Mouse (Mus musculus) 3134 (cell line): ENCODE results near the gene B3galnt2.
"Not testable (repeated sequence)": the region's sequence is repeated elsewhere in the genome, so short reads cannot be mapped to it uniquely, and the experiment has no call there.

Source experiments
- DNase-seq: peaks from one replicate; pipeline ENCODE4 v3.0.0-alpha.2; 2011; ENCODE audit warnings: low spot score; ENCODE audit not compliant: insufficient read length; ENCODE audit errors: extremely low read depth

The B3galnt2 gene

GRCm38 (mm10) chr13:14004999-14005398 lies 50.7 kb downstream of the B3galnt2 start:
- DNase-seq: no peak

GRCm38 (mm10) chr13:14006056-14006455 lies 51.8 kb downstream of the B3galnt2 start:
- DNase-seq: no peak

GRCm38 (mm10) chr13:14011454-14011995 lies 57.3 kb downstream of the B3galnt2 start:
- no peak for DNase-seq

- DNase-seq: no peak
Observed at GRCm38 (mm10) chr13:14014001-14014400, 59.7 kb downstream of the B3galnt2 start.

- no peak for DNase-seq
Observed at GRCm38 (mm10) chr13:14014540-14014939, 60.3 kb downstream of the B3galnt2 start.

- DNase-seq: no peak
Observed at GRCm38 (mm10) chr13:14015609-14016008, 61.3 kb downstream of the B3galnt2 start.

- no peak for DNase-seq
Observed at GRCm38 (mm10) chr13:14018283-14018682, 64.0 kb downstream of the B3galnt2 start.

GRCm38 (mm10) chr13:14018852-14019251 lies 64.6 kb downstream of the B3galnt2 start:
- no peak for DNase-seq

- not testable (repeated sequence) for DNase-seq
Observed at GRCm38 (mm10) chr13:14021417-14021816, 67.1 kb downstream of the B3galnt2 start.

GRCm38 (mm10) chr13:14025554-14025953 lies 71.3 kb downstream of the B3galnt2 start:
- no peak for DNase-seq

GRCm38 (mm10) chr13:14026154-14026820 lies 72.0 kb downstream of the B3galnt2 start:
- no peak for DNase-seq

- DNase-seq: no peak
Observed at GRCm38 (mm10) chr13:14033309-14034072, 79.2 kb downstream of the B3galnt2 start.

GRCm38 (mm10) chr13:14034073-14034348 lies 79.7 kb downstream of the B3galnt2 start:
- peak; percentile 18 for DNase-seq

GRCm38 (mm10) chr13:14035352-14035751 lies 81.1 kb downstream of the B3galnt2 start:
- DNase-seq: not testable (repeated sequence)

GRCm38 (mm10) chr13:14035875-14036630 lies 81.8 kb downstream of the B3galnt2 start:
- no peak for DNase-seq

- DNase-seq: no peak
Observed at GRCm38 (mm10) chr13:14038911-14039291, 84.6 kb downstream of the B3galnt2 start.

- DNase-seq: peak; percentile 90
Observed at GRCm38 (mm10) chr13:14039292-14039965, 85.2 kb downstream of the B3galnt2 start, which contains the start of gene Tbce. Gene Tbce, minus strand, starts transcription at chr13:14039638.

- DNase-seq: peak; percentile 45
Observed at GRCm38 (mm10) chr13:14040186-14040585, 85.9 kb downstream of the B3galnt2 start.

- no peak for DNase-seq
Observed at GRCm38 (mm10) chr13:14043851-14044250, 89.6 kb downstream of the B3galnt2 start.

- no peak for DNase-seq
Observed at GRCm38 (mm10) chr13:14044521-14044920, 90.3 kb downstream of the B3galnt2 start.
